Mouse (Mus musculus): Measurements from ENCODE around the gene Zfyve1. TPM values are rescaled to one million over a fixed set of nuclear protein-coding genes. Genes with fewer than 3 reads are reported as not detected.

Gene Zfyve1
- polyA plus RNA-seq, 1 experiment, result 54.1 TPM

GRCm38 (mm10) chr12:83577445-83577844 lies 19.6 kb downstream of the Zfyve1 start:
- no peak for TF ChIP-seq CTCF (IDR thresholded peaks at IDR 0.05; ENCODE audit: borderline replicate concordance, extremely low read depth, insufficient read depth, insufficient read length)
- TF ChIP-seq POLR2A (IDR thresholded peaks at IDR 0.05; ENCODE audit: borderline replicate concordance, extremely low read depth, insufficient read depth, insufficient read length, poor library complexity, severe bottlenecking), result no peak
- no peak for DNase-seq (ENCODE audit: low read depth)

DNA sequence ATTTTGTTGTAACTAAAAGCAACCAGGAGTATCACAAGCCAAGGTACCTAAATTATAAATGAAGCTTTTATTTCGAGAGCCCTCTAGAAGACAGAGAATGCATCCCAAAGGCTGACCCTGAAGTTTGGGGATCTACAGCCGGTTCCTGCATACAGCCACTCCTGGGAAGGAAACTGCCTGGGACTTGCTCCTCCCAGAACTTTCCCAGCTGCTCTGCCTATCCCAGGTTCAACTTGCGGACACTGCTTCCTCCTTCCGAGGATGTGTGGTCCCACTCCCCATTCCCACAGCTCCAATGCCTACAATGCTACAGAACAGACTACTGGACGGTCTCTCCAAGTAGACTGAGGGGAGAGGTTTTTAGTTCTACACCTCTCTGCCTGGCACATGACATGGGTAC lies 24.3 kb downstream of the Zfyve1 start:
- no peak for TF ChIP-seq CTCF (IDR thresholded peaks at IDR 0.05; ENCODE audit: borderline replicate concordance, extremely low read depth, insufficient read depth, insufficient read length)
- TF ChIP-seq POLR2A (IDR thresholded peaks at IDR 0.05; ENCODE audit: borderline replicate concordance, extremely low read depth, insufficient read depth, insufficient read length, poor library complexity, severe bottlenecking), result no peak
- DNase-seq (ENCODE audit: low read depth), result no peak

DNA sequence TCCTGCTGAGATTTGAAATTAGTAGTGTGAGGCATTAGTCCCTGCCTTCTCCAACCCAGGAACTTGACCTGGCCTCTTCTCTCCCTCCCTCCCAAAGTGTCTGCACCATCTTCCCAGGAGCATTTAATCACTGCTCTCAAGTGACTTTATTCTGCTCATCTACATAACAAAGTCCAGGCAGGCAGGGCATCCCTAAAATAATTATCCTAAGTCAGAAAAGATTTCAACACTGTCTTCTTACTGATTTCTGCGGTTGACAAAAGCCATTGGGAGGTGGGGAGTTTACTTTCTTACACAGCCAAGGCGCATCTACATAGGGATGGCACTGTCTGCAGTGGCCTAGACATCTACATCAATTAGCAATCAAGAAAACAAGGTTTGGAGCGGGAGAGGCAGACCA lies 27.2 kb downstream of the Zfyve1 start:
- no peak for DNase-seq (ENCODE audit: low read depth)
- TF ChIP-seq POLR2A (IDR thresholded peaks at IDR 0.05; ENCODE audit: borderline replicate concordance, extremely low read depth, insufficient read depth, insufficient read length, poor library complexity, severe bottlenecking) (no peak), CTCF (IDR thresholded peaks at IDR 0.05; ENCODE audit: borderline replicate concordance, extremely low read depth, insufficient read depth, insufficient read length) (no peak)

- TF ChIP-seq CTCF (IDR thresholded peaks at IDR 0.05; ENCODE audit: borderline replicate concordance, extremely low read depth, insufficient read depth, insufficient read length), result no peak
- no peak for TF ChIP-seq POLR2A (IDR thresholded peaks at IDR 0.05; ENCODE audit: borderline replicate concordance, extremely low read depth, insufficient read depth, insufficient read length, poor library complexity, severe bottlenecking)
- DNase-seq (ENCODE audit: low read depth), result no peak
These were observed 34.4 kb downstream of the Zfyve1 start for GRCm38 (mm10) chr12:83562589-83562988.

DNA sequence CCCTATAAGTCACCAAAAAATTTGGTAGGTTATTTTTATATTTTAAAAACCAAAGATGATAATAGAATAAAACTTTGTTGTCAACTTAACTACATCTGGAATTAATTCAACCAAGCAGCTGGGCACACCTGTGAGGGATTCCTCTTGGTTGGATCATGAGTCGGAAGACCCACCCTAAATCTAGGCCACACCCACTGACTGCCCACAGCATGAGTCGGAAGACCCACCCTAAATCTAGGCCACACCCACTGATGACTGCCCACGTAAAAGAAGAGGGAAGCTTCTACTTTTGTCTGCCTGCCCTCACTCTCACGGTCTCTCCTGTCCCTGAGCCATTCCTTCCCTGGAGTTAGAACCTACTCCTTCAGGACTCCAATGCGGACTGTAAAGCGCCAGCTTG lies 36.8 kb downstream of the Zfyve1 start:
- TF ChIP-seq POLR2A (IDR thresholded peaks at IDR 0.05; ENCODE audit: borderline replicate concordance, extremely low read depth, insufficient read depth, insufficient read length, poor library complexity, severe bottlenecking) (no peak), CTCF (IDR thresholded peaks at IDR 0.05; ENCODE audit: borderline replicate concordance, extremely low read depth, insufficient read depth, insufficient read length) (no peak)
- DNase-seq (ENCODE audit: low read depth), result no peak

GRCm38 (mm10) chr12:83558496-83558895 lies 38.5 kb downstream of the Zfyve1 start:
- no peak for TF ChIP-seq CTCF (IDR thresholded peaks at IDR 0.05; ENCODE audit: borderline replicate concordance, extremely low read depth, insufficient read depth, insufficient read length)
- TF ChIP-seq POLR2A (IDR thresholded peaks at IDR 0.05; ENCODE audit: borderline replicate concordance, extremely low read depth, insufficient read depth, insufficient read length, poor library complexity, severe bottlenecking), result no peak

DNA sequence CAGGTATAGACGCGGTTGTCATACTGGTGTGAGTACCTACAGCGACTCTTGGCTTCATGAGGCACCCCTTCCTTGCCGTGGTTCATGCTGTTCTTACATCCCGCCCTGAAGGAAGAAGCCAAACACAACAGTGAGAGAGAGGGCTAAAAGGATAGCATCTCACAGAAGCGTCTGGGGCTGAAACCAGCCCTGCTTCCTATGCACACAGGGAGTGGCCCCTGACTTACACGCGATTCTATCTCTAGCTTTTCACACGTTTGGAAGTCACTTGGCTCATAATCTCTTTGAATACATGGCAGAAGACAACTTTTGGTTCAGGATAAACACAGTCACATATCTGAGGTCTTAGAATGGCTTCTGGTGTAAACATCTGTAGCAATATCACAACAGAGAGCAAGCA lies 41.4 kb downstream of the Zfyve1 start:
- TF ChIP-seq POLR2A (IDR thresholded peaks at IDR 0.05; ENCODE audit: borderline replicate concordance, extremely low read depth, insufficient read depth, insufficient read length, poor library complexity, severe bottlenecking) (no peak), CTCF (IDR thresholded peaks at IDR 0.05; ENCODE audit: borderline replicate concordance, extremely low read depth, insufficient read depth, insufficient read length) (no peak)
- DNase-seq (ENCODE audit: low read depth), result no peak

More at GRCm38 (mm10) chr12:83558496-83558895, 38.5 kb downstream of the Zfyve1 start:
- no peak for DNase-seq (ENCODE audit: low read depth)

DNA sequence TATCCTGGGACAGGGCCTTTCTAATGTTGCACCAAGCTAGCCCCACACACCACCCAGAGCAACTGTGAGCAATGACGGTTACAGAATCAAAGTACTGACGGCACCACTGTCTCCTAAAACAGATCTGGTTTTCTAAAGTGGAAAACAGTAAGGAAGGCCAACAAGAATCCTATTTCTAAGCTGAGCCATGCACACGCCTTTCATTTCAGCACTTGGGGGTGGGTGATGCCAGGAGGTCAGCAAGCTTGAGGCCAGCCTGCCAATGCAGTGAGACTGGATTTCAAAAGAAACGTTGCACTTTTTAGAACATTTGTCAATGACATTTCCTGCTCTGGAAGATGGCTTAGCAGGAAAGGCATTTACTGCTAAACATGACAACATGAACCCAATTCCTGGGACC lies 43.2 kb downstream of the Zfyve1 start:
- TF ChIP-seq CTCF (IDR thresholded peaks at IDR 0.05; ENCODE audit: borderline replicate concordance, extremely low read depth, insufficient read depth, insufficient read length), result no peak
- TF ChIP-seq POLR2A (IDR thresholded peaks at IDR 0.05; ENCODE audit: borderline replicate concordance, extremely low read depth, insufficient read depth, insufficient read length, poor library complexity, severe bottlenecking), result no peak
- no peak for DNase-seq (ENCODE audit: low read depth)

GRCm38 (mm10) chr12:83551305-83551704 lies 45.7 kb downstream of the Zfyve1 start:
- DNase-seq (ENCODE audit: low read depth), result no peak
- TF ChIP-seq POLR2A (IDR thresholded peaks at IDR 0.05; ENCODE audit: borderline replicate concordance, extremely low read depth, insufficient read depth, insufficient read length, poor library complexity, severe bottlenecking) (no peak), CTCF (IDR thresholded peaks at IDR 0.05; ENCODE audit: borderline replicate concordance, extremely low read depth, insufficient read depth, insufficient read length) (no peak)

GRCm38 (mm10) chr12:83544791-83545190 lies 52.2 kb downstream of the Zfyve1 start:
- no peak for DNase-seq (ENCODE audit: low read depth)

DNA sequence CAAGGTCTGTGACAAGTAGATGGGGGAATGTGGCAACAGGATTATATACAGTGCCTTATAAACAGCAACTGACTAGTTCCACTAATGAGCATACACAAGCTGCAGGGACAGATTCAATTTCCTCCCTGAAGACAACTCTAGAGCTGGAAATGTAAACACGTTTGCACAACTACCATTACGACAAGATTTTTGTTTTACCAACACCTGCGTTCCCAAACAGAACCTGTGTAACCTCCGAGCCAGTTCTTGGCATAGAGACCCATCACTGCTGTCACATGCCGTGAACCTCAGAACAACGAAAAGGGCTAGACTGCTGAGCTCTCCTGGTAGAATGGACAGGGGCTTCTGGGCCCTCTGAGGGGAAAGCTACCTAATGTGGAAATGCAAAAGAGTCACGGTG lies 53.0 kb downstream of the Zfyve1 start:
- TF ChIP-seq POLR2A (IDR thresholded peaks at IDR 0.05; ENCODE audit: borderline replicate concordance, extremely low read depth, insufficient read depth, insufficient read length, poor library complexity, severe bottlenecking) (no peak), CTCF (IDR thresholded peaks at IDR 0.05; ENCODE audit: borderline replicate concordance, extremely low read depth, insufficient read depth, insufficient read length) (no peak)
- no peak for DNase-seq (ENCODE audit: low read depth)

More at GRCm38 (mm10) chr12:83544791-83545190, 52.2 kb downstream of the Zfyve1 start:
- TF ChIP-seq CTCF (IDR thresholded peaks at IDR 0.05; ENCODE audit: borderline replicate concordance, extremely low read depth, insufficient read depth, insufficient read length) (no peak), POLR2A (IDR thresholded peaks at IDR 0.05; ENCODE audit: borderline replicate concordance, extremely low read depth, insufficient read depth, insufficient read length, poor library complexity, severe bottlenecking) (no peak)

DNA sequence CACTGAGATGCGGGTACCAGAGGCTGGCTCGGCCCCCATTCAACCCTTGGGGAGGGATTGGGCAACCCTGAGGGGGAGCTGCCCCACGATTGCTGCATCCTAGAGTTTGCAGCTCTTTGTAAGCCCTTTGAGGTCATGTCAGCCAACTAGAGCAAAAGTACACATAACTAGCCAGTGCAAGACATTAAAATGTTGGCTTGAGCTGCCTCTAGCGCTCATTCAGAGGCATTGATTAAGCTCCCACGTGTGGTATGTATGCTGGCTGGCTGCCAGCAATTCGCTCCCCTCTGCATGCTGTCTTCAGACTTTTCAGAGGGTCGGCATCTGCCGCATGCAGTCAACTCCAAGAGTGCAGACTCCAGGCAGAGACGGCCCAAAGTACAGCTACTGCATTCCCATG lies 61.0 kb downstream of the Zfyve1 start:
- DNase-seq (ENCODE audit: low read depth), result peak; percentile 91
- TF ChIP-seq POLR2A (IDR thresholded peaks at IDR 0.05; ENCODE audit: borderline replicate concordance, extremely low read depth, insufficient read depth, insufficient read length, poor library complexity, severe bottlenecking), result no peak
- TF ChIP-seq CTCF (IDR thresholded peaks at IDR 0.05; ENCODE audit: borderline replicate concordance, extremely low read depth, insufficient read depth, insufficient read length), result peak; percentile 26; the same call in 1 of the 2 replicates
